Mouse (Mus musculus) midbrain, embryonic 15.5 days (tissue): Measurements from ENCODE around the gene Fip1l1. TPM values are rescaled to one million over a fixed set of nuclear protein-coding genes. Genes with fewer than 3 reads are reported as not detected.

Experiments used
- ATAC-seq: fragments of 200-750 bp; cut with Nextera tagmentation; replicated peaks from 2 replicates; pipeline ENCODE4 v1.8.0; 2017; ENCODE audit warnings: moderate TSS enrichment
- H3K27ac ChIP-seq: fragments of 300-500 bp; sonication (generic); 2 replicates; pipeline ENCODE4 v1.5.1; 2015; ENCODE audit warnings: mild to moderate bottlenecking, inconsistent platforms
- H3K27me3 ChIP-seq: fragments of 300-500 bp; sonication (generic); replicated peaks from 2 replicates; pipeline ENCODE4 v1.6.1; 2015; ENCODE audit warnings: inconsistent platforms
- H3K36me3 ChIP-seq: fragments of 300-500 bp; sonication (generic); replicated peaks from 2 replicates; pipeline ENCODE4 v1.6.1; 2015; ENCODE audit warnings: inconsistent platforms
- H3K4me1 ChIP-seq: fragments of 300-500 bp; sonication (generic); 2 replicates; pipeline ENCODE4 v1.6.1; 2015; ENCODE audit warnings: inconsistent platforms
- H3K4me2 ChIP-seq: fragments of 300-500 bp; sonication (generic); 2 replicates; pipeline ENCODE4 v1.6.1; 2015; ENCODE audit warnings: inconsistent platforms, mild to moderate bottlenecking, moderate library complexity
- H3K4me3 ChIP-seq: fragments of 300-500 bp; sonication (generic); 2 replicates; pipeline ENCODE4 v1.5.1; 2015; ENCODE audit warnings: mild to moderate bottlenecking, inconsistent platforms
- H3K9ac ChIP-seq: fragments of 300-500 bp; sonication (generic); 2 replicates; pipeline ENCODE4 v1.6.1; 2015; ENCODE audit warnings: mild to moderate bottlenecking, inconsistent platforms
- H3K9me3 ChIP-seq: fragments of 300-500 bp; sonication (generic); 2 replicates; pipeline ENCODE4 v1.6.1; 2016; ENCODE audit warnings: inconsistent platforms
- WGBS: fragments of 180-500 bp; shearing (Covaris S2); methylation state at CpG from one replicate; pipeline ENCODE4 v1.1.7; 2015; ENCODE audit warnings: mixed read lengths; 5-methylcytosine and 5-hydroxymethylcytosine counted together
- polyA plus RNA-seq: library from polyadenylated mRNA; unstranded; fragments of >200 nt; fragmentation: Nextera tagmentation; extraction: Ambion mirVana; gene quantifications from 2 replicates; pipeline ENCODE4 v1.2.1, GENCODE M21; 2015

Gene Fip1l1
- polyA plus RNA-seq, 1 experiment from 2014 or later = 78.0 TPM

GRCm38 (mm10) chr5:74618573-74619059 is 83.4 kb downstream of the Fip1l1 start:
- ATAC-seq = no peak
- Histone ChIP-seq H3K4me2 (no peak overlapping the region), H3K4me3 (no peak overlapping the region), H3K36me3 (no peaks in the 10 kb centered on the region), H3K9me3 (no peaks in the 10 kb centered on the region), H3K9ac (no peak overlapping the region), H3K27me3 (no peaks in the 10 kb centered on the region), H3K4me1 (no peaks in the 10 kb centered on the region; the same call in 1 of the 2 replicates), H3K27ac (no peak overlapping the region)
- 66% methylated on average over 3 of the region's 3 CpGs for WGBS

GRCm38 (mm10) chr5:74621691-74622470 is 86.6 kb downstream of the Fip1l1 start:
- Histone ChIP-seq H3K27ac (no peak overlapping the region), H3K4me1 (no peaks in the 10 kb centered on the region; the same call in 1 of the 2 replicates), H3K36me3 (no peaks in the 10 kb centered on the region), H3K9me3 (no peaks in the 10 kb centered on the region), H3K27me3 (no peaks in the 10 kb centered on the region), H3K9ac (no peak overlapping the region), H3K4me3 (no peak overlapping the region), H3K4me2 (no peak overlapping the region)
- no peak for ATAC-seq
- WGBS = 49% methylated on average over 7 of the region's 7 CpGs

DNA sequence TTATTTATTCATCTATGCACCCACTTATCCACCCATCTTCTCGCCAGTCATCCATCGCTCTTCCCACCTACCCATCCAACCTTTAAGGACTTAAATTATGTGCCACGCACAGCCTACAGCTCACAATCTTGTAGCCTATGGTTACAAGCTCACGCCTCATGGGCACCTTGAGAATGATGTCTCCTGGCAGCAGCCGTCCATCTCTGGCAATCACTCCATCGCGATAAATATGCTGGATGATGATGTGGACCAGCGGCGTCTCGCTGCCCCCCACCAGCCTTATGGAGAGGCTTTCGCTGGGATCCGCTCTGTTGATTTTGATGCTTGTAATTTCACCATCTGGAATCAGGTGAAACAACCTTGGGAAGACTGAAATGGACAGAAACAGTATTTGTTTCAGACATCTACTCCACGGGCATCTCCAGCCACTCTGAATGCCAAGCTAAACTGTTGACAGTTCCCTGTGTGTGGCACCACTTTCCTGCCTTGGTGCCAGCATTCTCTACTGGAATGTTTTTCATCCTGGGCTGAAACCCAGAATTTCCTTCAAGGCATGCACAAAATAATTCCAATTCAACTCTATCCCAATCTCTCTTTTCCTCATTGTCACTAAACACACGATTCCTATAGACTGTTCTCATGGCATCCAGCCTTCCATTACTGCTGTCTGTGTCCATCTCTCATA is 88.2 kb downstream of the Fip1l1 start:
- 95% methylated on average over 14 of the region's 14 CpGs for WGBS
- H3K27ac ChIP-seq = no peak overlapping the region
- no peaks in the 10 kb centered on the region; the same call in 1 of the 2 replicates for H3K4me1 ChIP-seq
- no peaks in the 10 kb centered on the region for H3K27me3 ChIP-seq
- no peaks in the 10 kb centered on the region for H3K36me3 ChIP-seq
- H3K9me3 ChIP-seq = no peaks in the 10 kb centered on the region
- ATAC-seq = no peak
- no peak overlapping the region for H3K9ac ChIP-seq
- H3K4me2 ChIP-seq = no peak overlapping the region
- no peak overlapping the region for H3K4me3 ChIP-seq

GRCm38 (mm10) chr5:74624385-74624784 is 89.1 kb downstream of the Fip1l1 start:
- Histone ChIP-seq H3K27ac (no peak overlapping the region), H3K27me3 (no peaks in the 10 kb centered on the region), H3K4me1 (no peaks in the 10 kb centered on the region; the same call in 1 of the 2 replicates), H3K9ac (no peak overlapping the region), H3K36me3 (no peaks in the 10 kb centered on the region), H3K4me2 (no peak overlapping the region), H3K4me3 (no peak overlapping the region), H3K9me3 (no peaks in the 10 kb centered on the region)
- ATAC-seq = no peak
- WGBS = 76% methylated on average over 5 of the region's 5 CpGs

- Histone ChIP-seq H3K9ac (no peak overlapping the region), H3K36me3 (no peaks in the 10 kb centered on the region), H3K4me2 (no peak overlapping the region), H3K4me3 (no peak overlapping the region), H3K4me1 (no peaks in the 10 kb centered on the region), H3K27me3 (no peaks in the 10 kb centered on the region), H3K27ac (no peak overlapping the region), H3K9me3 (no peaks in the 10 kb centered on the region)
- 91% methylated on average over 12 of the region's 12 CpGs for WGBS
- no peak for ATAC-seq
These were observed 92.8 kb downstream of the Fip1l1 start for GRCm38 (mm10) chr5:74628001-74628400.

DNA sequence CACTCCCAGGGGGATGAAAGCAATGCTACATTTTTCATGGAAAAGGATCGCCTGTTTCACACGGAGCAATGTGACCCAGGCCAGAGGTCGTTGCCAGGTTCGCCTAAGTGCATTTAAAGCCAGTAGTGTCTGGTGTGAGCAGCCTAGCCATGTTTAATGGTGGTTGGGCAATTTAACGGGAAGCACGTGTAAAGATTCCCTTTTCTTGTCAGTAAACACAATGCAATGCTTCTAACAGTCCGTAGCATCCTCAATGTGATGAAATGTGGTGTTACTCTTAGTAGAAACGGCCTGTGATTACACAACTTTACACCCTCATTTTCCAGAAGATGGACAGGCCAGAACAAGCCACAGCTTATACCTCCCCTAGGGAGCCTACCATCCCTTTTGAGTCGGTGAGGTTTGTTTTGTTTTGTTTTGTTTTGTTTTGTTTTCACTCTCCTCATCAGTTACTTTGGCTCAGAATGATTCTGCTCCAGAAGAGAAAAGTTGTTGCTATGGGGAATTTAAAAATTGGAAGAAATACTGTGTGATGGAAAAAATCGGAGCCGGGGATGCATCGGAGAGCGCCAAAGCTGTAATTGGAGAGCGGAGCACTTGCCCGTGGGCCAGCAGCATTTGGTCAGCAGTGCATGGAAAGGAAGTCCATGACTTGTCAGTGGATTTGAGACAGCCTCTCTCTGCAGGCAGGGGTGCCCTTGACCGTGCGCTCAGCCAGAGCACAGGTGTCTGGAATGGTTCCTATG is 97.3 kb downstream of the Fip1l1 start:
- H3K4me1 ChIP-seq = no peaks in the 10 kb centered on the region
- no peaks in the 10 kb centered on the region for H3K27me3 ChIP-seq
- H3K4me3 ChIP-seq = no peak overlapping the region
- WGBS = 62% methylated on average over 17 of the region's 17 CpGs
- H3K4me2 ChIP-seq = no peak overlapping the region
- H3K36me3 ChIP-seq = no peaks in the 10 kb centered on the region
- H3K9me3 ChIP-seq = no peaks in the 10 kb centered on the region
- H3K9ac ChIP-seq = no peak overlapping the region
- no peak overlapping the region for H3K27ac ChIP-seq
- no peak for ATAC-seq

GRCm38 (mm10) chr5:74633453-74633852 is 98.2 kb downstream of the Fip1l1 start:
- no peak overlapping the region for H3K9ac ChIP-seq
- H3K4me3 ChIP-seq = no peak overlapping the region
- WGBS = 91% methylated on average over 6 of the region's 6 CpGs
- no peak for ATAC-seq
- H3K27me3 ChIP-seq = no peaks in the 10 kb centered on the region
- no peak overlapping the region for H3K27ac ChIP-seq
- H3K9me3 ChIP-seq = no peaks in the 10 kb centered on the region
- H3K4me2 ChIP-seq = no peak overlapping the region
- H3K36me3 ChIP-seq = no peaks in the 10 kb centered on the region
- no peaks in the 10 kb centered on the region for H3K4me1 ChIP-seq

DNA sequence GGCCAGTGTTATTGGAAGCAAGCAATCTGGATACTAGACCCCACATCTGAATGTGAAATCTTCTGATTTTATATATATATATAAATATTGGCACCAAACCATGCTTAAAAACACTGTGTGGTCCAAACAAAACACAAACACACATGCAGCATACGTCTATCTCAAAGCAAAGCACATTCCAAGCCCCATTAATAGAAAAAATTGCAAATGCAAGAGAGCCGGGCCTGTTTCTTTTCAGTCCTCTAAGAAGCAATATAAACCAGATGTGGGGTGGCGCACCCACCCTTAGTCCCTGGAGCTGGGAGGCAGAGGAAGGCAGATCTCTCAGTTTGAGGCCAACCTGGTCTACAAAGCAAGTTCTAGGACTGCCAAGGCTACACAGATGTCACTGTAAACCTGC is 99.1 kb downstream of the Fip1l1 start:
- ATAC-seq = no peak

GRCm38 (mm10) chr5:74639516-74639915 is 104.3 kb downstream of the Fip1l1 start:
- Histone ChIP-seq H3K4me2 (no peak overlapping the region), H3K9ac (no peak overlapping the region), H3K4me1 (no peaks in the 10 kb centered on the region), H3K27ac (no peak overlapping the region), H3K27me3 (no peaks in the 10 kb centered on the region), H3K9me3 (no peaks in the 10 kb centered on the region), H3K4me3 (no peak overlapping the region), H3K36me3 (no peaks in the 10 kb centered on the region)
- no peak for ATAC-seq
- 90% methylated on average over 6 of the region's 6 CpGs for WGBS

More for the DNA sequence above, 99.1 kb downstream of the Fip1l1 start:
- WGBS = 91% methylated on average over 3 of the region's 3 CpGs
- no peaks in the 10 kb centered on the region for H3K9me3 ChIP-seq
- H3K4me3 ChIP-seq = no peak overlapping the region
- H3K36me3 ChIP-seq = no peaks in the 10 kb centered on the region
- no peaks in the 10 kb centered on the region for H3K27me3 ChIP-seq
- H3K27ac ChIP-seq = no peak overlapping the region
- no peaks in the 10 kb centered on the region for H3K4me1 ChIP-seq
- no peak overlapping the region for H3K4me2 ChIP-seq
- H3K9ac ChIP-seq = no peak overlapping the region

DNA sequence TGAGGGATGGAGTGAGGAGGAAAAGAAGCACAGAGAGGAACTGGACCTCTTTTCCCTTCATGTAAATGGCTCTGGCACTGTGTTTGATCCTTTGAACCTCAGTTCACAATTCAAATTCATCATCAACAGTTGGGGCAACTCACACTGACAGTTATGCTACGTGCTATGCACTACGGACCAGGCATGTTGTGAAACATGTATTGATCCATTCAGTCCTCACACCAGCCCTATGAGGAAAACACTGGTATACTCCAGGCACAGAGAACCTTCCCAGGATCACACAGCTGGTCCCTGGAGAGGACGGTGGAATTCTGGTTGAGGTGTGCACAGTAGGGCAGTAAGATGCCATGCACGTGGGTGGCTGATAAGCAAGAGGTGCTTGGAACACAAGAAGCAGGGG is 105.3 kb downstream of the Fip1l1 start:
- H3K9ac ChIP-seq = no peak overlapping the region
- WGBS = 91% methylated on average over 4 of the region's 4 CpGs
- H3K4me1 ChIP-seq = no peaks in the 10 kb centered on the region
- H3K4me2 ChIP-seq = no peak overlapping the region
- no peak overlapping the region for H3K27ac ChIP-seq
- no peaks in the 10 kb centered on the region for H3K9me3 ChIP-seq
- H3K27me3 ChIP-seq = no peaks in the 10 kb centered on the region
- H3K4me3 ChIP-seq = no peak overlapping the region
- no peaks in the 10 kb centered on the region for H3K36me3 ChIP-seq
- no peak for ATAC-seq

DNA sequence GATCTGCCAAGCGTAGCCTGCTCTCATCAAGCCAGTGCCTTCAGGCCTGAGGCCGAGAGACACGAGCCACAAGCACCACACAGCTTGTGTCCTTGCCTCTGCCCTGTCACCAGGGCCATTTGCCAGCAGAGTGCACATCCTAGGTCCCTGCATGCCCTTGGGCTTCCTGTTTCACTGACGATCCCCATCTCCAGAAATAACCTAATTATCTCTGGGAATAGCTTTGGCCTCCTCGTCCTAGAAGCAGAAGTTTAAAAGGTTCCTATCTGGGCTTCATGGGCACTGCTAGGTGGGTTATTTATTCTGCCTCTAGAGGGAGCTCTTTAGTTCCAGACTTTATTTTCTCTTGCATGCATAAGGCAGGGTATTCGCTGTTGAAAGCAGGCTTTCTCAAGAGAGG is 105.8 kb downstream of the Fip1l1 start:
- Histone ChIP-seq H3K4me3 (no peak overlapping the region), H3K27ac (no peak overlapping the region), H3K9me3 (no peaks in the 10 kb centered on the region), H3K36me3 (no peaks in the 10 kb centered on the region), H3K4me1 (no peaks in the 10 kb centered on the region), H3K27me3 (no peaks in the 10 kb centered on the region), H3K4me2 (no peak overlapping the region), H3K9ac (no peak overlapping the region)
- ATAC-seq = no peak
- WGBS = 53% methylated on average over 6 of the region's 6 CpGs

DNA sequence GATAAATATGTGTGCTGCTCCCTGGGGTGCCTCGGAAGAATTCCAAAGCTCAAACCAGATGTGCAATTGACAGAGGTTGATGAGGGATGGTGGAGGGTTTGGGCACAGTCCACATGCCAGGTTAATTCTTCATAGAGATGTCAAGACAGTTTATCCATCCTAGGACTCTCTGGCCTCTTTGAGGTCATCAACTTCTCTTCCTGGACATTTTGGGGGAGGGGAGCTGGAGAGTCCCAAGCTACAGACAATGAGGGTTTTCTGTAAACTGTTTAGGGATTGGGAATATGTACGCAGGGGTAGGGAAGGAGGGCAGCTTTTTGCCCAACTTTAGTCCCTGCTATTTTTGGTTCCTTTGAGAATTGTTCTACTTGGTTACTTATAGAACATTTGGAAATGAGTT is 107.0 kb downstream of the Fip1l1 start:
- Histone ChIP-seq H3K4me3 (no peak overlapping the region), H3K9ac (no peak overlapping the region), H3K9me3 (no peaks in the 10 kb centered on the region), H3K4me1 (no peaks in the 10 kb centered on the region), H3K27ac (no peak overlapping the region), H3K4me2 (no peak overlapping the region), H3K36me3 (no peaks in the 10 kb centered on the region), H3K27me3 (no peaks in the 10 kb centered on the region)
- ATAC-seq = no peak
- WGBS = 94% methylated on average over 2 of the region's 2 CpGs
